Mouse (Mus musculus): Measurements from ENCODE around the gene Nfic.

DNA sequence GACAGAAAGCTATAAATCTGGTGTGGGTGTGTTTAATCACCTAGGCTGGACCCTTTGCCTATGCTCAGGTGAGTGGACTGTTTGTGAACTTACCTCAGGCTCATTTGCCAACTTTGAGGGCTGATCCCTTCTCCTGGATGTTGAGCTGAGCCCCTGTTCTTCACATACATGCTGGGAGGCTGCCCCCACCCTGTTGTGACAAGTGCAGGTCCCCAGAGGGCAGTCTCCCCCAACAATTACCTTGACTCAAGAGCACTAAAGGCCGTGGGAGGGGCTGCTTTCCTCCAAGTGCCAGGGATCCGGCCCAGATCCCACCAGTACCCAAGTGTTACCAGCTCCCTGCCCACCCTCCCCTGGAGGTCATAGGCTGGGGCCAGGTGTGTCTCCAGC, 29.6 kb upstream of the Nfic start:
- TF ChIP-seq POLR2A (IDR thresholded peaks at IDR 0.05; ENCODE audit: control insufficient read depth, extremely low read depth, insufficient read depth, low read length, poor library complexity) (no peak), CTCF (IDR thresholded peaks at IDR 0.05; ENCODE audit: borderline replicate concordance, control insufficient read depth, extremely low read depth, insufficient read depth, low read length, poor library complexity) (no peak; the same call in 1 of the 2 replicates)

All from thymus, adult 2 months (tissue).